Mouse (Mus musculus): ENCODE results near the gene Pgs1. TPM values are rescaled to one million over a fixed set of nuclear protein-coding genes. Genes with fewer than 3 reads are reported as not detected.

Pgs1 gene
- polyA plus RNA-seq (2015; fragmentation: Nextera tagmentation; extraction: Ambion mirVana): 59.4 and 63.7 TPM in 2 replicates

- Histone ChIP-seq H3K9me3 (no peaks in the 10 kb centered on the region), H3K4me1 (replicated peaks) (peaks cover 48% of the 10 kb centered on the region), H3K4me3 (peak within 1 kb of the TSS; percentile 72), H3K4me2 (peak within 1 kb of the TSS; percentile 70), H3K27me3 (no peaks in the 10 kb centered on the region), H3K36me3 (no peaks in the 10 kb centered on the region), H3K27ac (replicated peaks) (peak within 1 kb of the TSS; percentile 90), H3K9ac (peak within 1 kb of the TSS; percentile 77)
- 6% methylated on average over 48 of the region's 51 CpGs for WGBS
- peak; percentile 92 for ATAC-seq (ENCODE audit: low FRiP score, low read depth)
These were observed at the start of gene Pgs1 for GRCm38 (mm10) chr11:117986126-117987031. TSS of gene Pgs1 (plus strand) at chr11:117986292.

- Histone ChIP-seq H3K4me2 (peak overlapping the region; percentile 33), H3K27me3 (no peaks in the 10 kb centered on the region), H3K27ac (replicated peaks) (peak overlapping the region; percentile 75), H3K36me3 (no peaks in the 10 kb centered on the region), H3K4me1 (replicated peaks) (peaks cover 43% of the 10 kb centered on the region), H3K9me3 (no peaks in the 10 kb centered on the region), H3K4me3 (no peak overlapping the region), H3K9ac (no peak overlapping the region)
- WGBS: 28% methylated on average over 4 of the region's 4 CpGs
- ATAC-seq (ENCODE audit: low FRiP score, low read depth): no peak
These were observed 46.9 kb upstream of the Pgs1 start for GRCm38 (mm10) chr11:117939004-117939730.

- H3K36me3 ChIP-seq: no peaks in the 10 kb centered on the region
- H3K4me3 ChIP-seq: no peak overlapping the region
- H3K27me3 ChIP-seq: no peaks in the 10 kb centered on the region
- peak overlapping the region; percentile 75 for H3K27ac ChIP-seq (replicated peaks)
- no peaks in the 10 kb centered on the region for H3K9me3 ChIP-seq
- H3K4me1 ChIP-seq (replicated peaks): peaks cover 43% of the 10 kb centered on the region
- under 1% methylated on average over 7 of the region's 7 CpGs for WGBS
- H3K4me2 ChIP-seq: peak overlapping the region; percentile 33
- ATAC-seq (ENCODE audit: low FRiP score, low read depth): peak; percentile 89
- H3K9ac ChIP-seq: no peak overlapping the region
These were observed 46.3 kb upstream of the Pgs1 start for GRCm38 (mm10) chr11:117939741-117940285.

- H3K9ac ChIP-seq: no peak overlapping the region
- no peak for ATAC-seq (ENCODE audit: low FRiP score, low read depth)
- WGBS: 87% methylated on average over 6 of the region's 6 CpGs
- H3K9me3 ChIP-seq: no peaks in the 10 kb centered on the region
- no peaks in the 10 kb centered on the region for H3K36me3 ChIP-seq
- no peak overlapping the region for H3K4me3 ChIP-seq
- H3K27ac ChIP-seq (replicated peaks): peak overlapping the region; percentile 75
- peaks cover 35% of the 10 kb centered on the region for H3K4me1 ChIP-seq (replicated peaks)
- no peaks in the 10 kb centered on the region for H3K27me3 ChIP-seq
- H3K4me2 ChIP-seq: no peak overlapping the region
These were observed 45.2 kb upstream of the Pgs1 start for GRCm38 (mm10) chr11:117940881-117941280.

GRCm38 (mm10) chr11:117941325-117941834, 44.7 kb upstream of the Pgs1 start:
- Histone ChIP-seq H3K4me1 (replicated peaks) (peaks cover 30% of the 10 kb centered on the region), H3K9me3 (no peaks in the 10 kb centered on the region), H3K4me3 (no peak overlapping the region), H3K4me2 (no peak overlapping the region), H3K9ac (no peak overlapping the region), H3K27ac (replicated peaks) (no peak overlapping the region), H3K27me3 (no peaks in the 10 kb centered on the region), H3K36me3 (no peaks in the 10 kb centered on the region)
- WGBS: 78% methylated on average over 8 of the region's 8 CpGs
- ATAC-seq (ENCODE audit: low FRiP score, low read depth): no peak

GRCm38 (mm10) chr11:117941848-117942247, 44.2 kb upstream of the Pgs1 start:
- no peak for ATAC-seq (ENCODE audit: low FRiP score, low read depth)
- no peaks in the 10 kb centered on the region for H3K27me3 ChIP-seq
- H3K4me1 ChIP-seq (replicated peaks): peaks cover 30% of the 10 kb centered on the region
- no peak overlapping the region for H3K9ac ChIP-seq
- H3K9me3 ChIP-seq: no peaks in the 10 kb centered on the region
- 10% methylated on average over 4 of the region's 4 CpGs for WGBS
- H3K36me3 ChIP-seq: no peaks in the 10 kb centered on the region
- H3K4me3 ChIP-seq: no peak overlapping the region
- H3K27ac ChIP-seq (replicated peaks): no peak overlapping the region
- H3K4me2 ChIP-seq: no peak overlapping the region

GRCm38 (mm10) chr11:117946195-117946979, 39.7 kb upstream of the Pgs1 start:
- Histone ChIP-seq H3K36me3 (no peaks in the 10 kb centered on the region), H3K4me1 (replicated peaks) (peaks cover 20% of the 10 kb centered on the region), H3K9me3 (no peaks in the 10 kb centered on the region), H3K27me3 (peaks cover 2% of the 10 kb centered on the region; the same call in 1 of the 2 replicates), H3K4me3 (no peak overlapping the region), H3K27ac (replicated peaks) (no peak overlapping the region), H3K4me2 (no peak overlapping the region), H3K9ac (no peak overlapping the region)
- no peak for ATAC-seq (ENCODE audit: low FRiP score, low read depth)
- 88% methylated on average over 11 of the region's 11 CpGs for WGBS

GRCm38 (mm10) chr11:117946996-117947419, 39.1 kb upstream of the Pgs1 start:
- no peak overlapping the region for H3K9ac ChIP-seq
- no peak overlapping the region for H3K4me3 ChIP-seq
- no peak overlapping the region for H3K4me2 ChIP-seq
- no peak overlapping the region for H3K27ac ChIP-seq (replicated peaks)
- 84% methylated on average over 10 of the region's 10 CpGs for WGBS
- H3K4me1 ChIP-seq (replicated peaks): peaks cover 14% of the 10 kb centered on the region
- H3K36me3 ChIP-seq: no peaks in the 10 kb centered on the region
- H3K9me3 ChIP-seq: no peaks in the 10 kb centered on the region
- ATAC-seq (ENCODE audit: low FRiP score, low read depth): no peak
- H3K27me3 ChIP-seq: peaks cover 2% of the 10 kb centered on the region; the same call in 1 of the 2 replicates

- no peaks in the 10 kb centered on the region for H3K36me3 ChIP-seq
- H3K9ac ChIP-seq: peak overlapping the region; percentile 25
- peaks cover 20% of the 10 kb centered on the region for H3K4me1 ChIP-seq (replicated peaks)
- no peaks in the 10 kb centered on the region for H3K9me3 ChIP-seq
- H3K4me3 ChIP-seq: peak overlapping the region; percentile 26
- WGBS: 2% methylated on average over 49 of the region's 49 CpGs
- ATAC-seq (ENCODE audit: low FRiP score, low read depth): peak; percentile 76
- H3K4me2 ChIP-seq: peak overlapping the region; percentile 58
- H3K27ac ChIP-seq (replicated peaks): no peak overlapping the region
- peaks cover 2% of the 10 kb centered on the region; the same call in 1 of the 2 replicates for H3K27me3 ChIP-seq
These were observed 36.5 kb upstream of the Pgs1 start for GRCm38 (mm10) chr11:117949392-117950091.

GRCm38 (mm10) chr11:117951391-117951790, 34.7 kb upstream of the Pgs1 start:
- ATAC-seq (ENCODE audit: low FRiP score, low read depth): no peak
- Histone ChIP-seq H3K4me3 (no peak overlapping the region), H3K9me3 (no peaks in the 10 kb centered on the region), H3K9ac (no peak overlapping the region), H3K36me3 (no peaks in the 10 kb centered on the region), H3K4me2 (no peak overlapping the region), H3K27ac (replicated peaks) (no peak overlapping the region), H3K27me3 (peaks cover 2% of the 10 kb centered on the region; the same call in 1 of the 2 replicates), H3K4me1 (replicated peaks) (peaks cover 25% of the 10 kb centered on the region)
- WGBS: 90% methylated on average over 6 of the region's 6 CpGs
